In the genomic region with DNA sequence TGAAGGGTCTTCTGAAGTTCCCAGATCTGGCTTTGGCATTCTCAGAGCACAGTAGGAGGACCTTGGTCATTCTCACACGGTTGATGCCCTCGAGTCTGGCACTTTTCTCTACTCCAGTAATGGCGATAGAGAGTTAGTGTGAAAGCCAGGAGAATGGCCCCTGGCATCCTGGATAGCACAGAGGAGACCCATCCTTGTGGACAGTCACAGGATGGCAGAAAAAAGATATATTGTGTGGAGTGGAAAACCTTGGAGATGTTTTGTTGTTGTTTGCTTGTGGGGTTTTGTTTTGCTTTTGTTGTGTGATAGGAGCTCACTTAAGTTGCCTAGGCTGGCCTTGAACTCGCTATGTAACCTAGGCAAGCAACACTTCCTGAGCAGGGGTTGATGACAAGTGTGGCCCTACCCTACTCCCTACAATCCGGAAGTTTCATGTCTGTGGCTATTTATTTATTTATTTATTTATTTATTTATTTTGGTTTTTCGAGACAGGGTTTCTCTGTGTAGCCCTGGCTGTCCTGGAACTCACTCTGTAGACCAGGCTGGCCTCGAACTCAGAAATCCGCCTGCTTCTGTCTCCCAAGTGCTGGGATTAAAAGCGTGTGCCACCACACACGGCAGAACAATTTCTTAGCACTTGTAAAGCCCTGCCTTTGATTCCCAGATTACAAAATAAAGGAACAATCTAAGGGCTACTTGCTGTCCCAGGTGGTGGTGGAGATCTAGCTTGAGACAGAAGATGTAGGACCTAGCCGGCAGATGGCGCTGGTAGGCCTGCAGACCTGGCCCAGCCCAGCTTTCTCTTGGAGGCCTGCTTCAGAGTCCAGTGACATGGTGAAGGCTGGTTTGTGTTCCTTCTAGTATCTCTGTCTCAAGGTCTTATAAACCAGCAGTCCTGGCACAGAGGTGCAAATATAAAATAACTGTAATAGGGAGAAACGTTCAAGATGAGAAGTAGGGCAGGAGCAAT, we compare ENCODE assay signal across 8 mouse cellular contexts. TPM values are rescaled to one million over a fixed set of nuclear protein-coding genes. Genes with fewer than 3 reads are reported as not detected.
DNase-seq lines count a peak whose midpoint lies in the region; ATAC-seq and TF ChIP-seq lines count a peak whose summit lies in the region.

No protein-coding gene starts in this region.

- intact Hi-C loops in gastrocnemius, adult 2 months (cut with DNase I): loop anchor here (1.0 to 5.0 kb wide), 4 partner anchors 41 to 182 kb away; no protein-coding TSS in a partner anchor

- H3K27ac ChIP-seq in gastrocnemius, adult 2 months: no peak overlapping the region
- no peak overlapping the region for H3K27ac ChIP-seq in limb, embryonic 10.5 days
- no peak overlapping the region for H3K27ac ChIP-seq in midbrain, embryonic 15.5 days
- H3K27ac ChIP-seq in spleen, adult 2 months (ENCODE audit: insufficient read depth, low read length): no peak overlapping the region

- DNase-seq in layer of hippocampus, adult 11-12 months (ENCODE audit: low spot score): peak; percentile 62
- DNase-seq in layer of hippocampus, adult 9-10 months (ENCODE audit: low spot score): no peak
- DNase-seq in cerebellum, postnatal 10 days: peak; percentile 91
- peak; percentile 85 for DNase-seq in gastrocnemius, adult 2 months
- peak; percentile 42 for DNase-seq in hindlimb bud, embryonic 11.5 days (ENCODE audit: extremely low spot score, low read depth, low spot score)
- peak; percentile 84 for DNase-seq in limb, embryonic 10.5 days (ENCODE audit: low spot score)
- peak in 1 of 2 experiments; percentile 71 for DNase-seq in spleen, adult 2 months (ENCODE audit: low read depth in 1 of 2, low spot score in 2 of 2)

- H3K9ac ChIP-seq in midbrain, embryonic 15.5 days: no peak overlapping the region

- H3K4me3 ChIP-seq in gastrocnemius, adult 2 months: no peak overlapping the region
- no peak overlapping the region for H3K4me3 ChIP-seq in limb, embryonic 10.5 days
- no peak overlapping the region for H3K4me3 ChIP-seq in midbrain, embryonic 15.5 days
- no peak overlapping the region for H3K4me3 ChIP-seq in spleen, adult 2 months (ENCODE audit: extremely low read depth, insufficient read depth, insufficient read length)

- H3K4me1 ChIP-seq in limb, embryonic 10.5 days: 0 out of 2 replicates have a peak, but pooled peaks cover 3% of the 10 kb centered on the region
- no peaks in the 10 kb centered on the region for H3K4me1 ChIP-seq in midbrain, embryonic 15.5 days
- H3K4me1 ChIP-seq in spleen, adult 2 months (ENCODE audit: control insufficient read depth, insufficient read depth, insufficient read length): no peaks in the 10 kb centered on the region

- H3K4me2 ChIP-seq in midbrain, embryonic 15.5 days: no peak overlapping the region

- WGBS in limb, embryonic 10.5 days: 40% methylated on average over 13 of the region's 13 CpGs
- 40% methylated on average over 13 of the region's 13 CpGs for WGBS in midbrain, embryonic 15.5 days
- 46% methylated on average over 13 of the region's 13 CpGs for WGBS in spleen, adult 2 months

- H3K9me3 ChIP-seq in limb, embryonic 10.5 days (replicated peaks): no peaks in the 10 kb centered on the region
- no peaks in the 10 kb centered on the region for H3K9me3 ChIP-seq in midbrain, embryonic 15.5 days

- TF ChIP-seq CTCF in gastrocnemius, adult 2 months (IDR thresholded peaks at IDR 0.05): peak; percentile 86
- TF ChIP-seq CTCF in spleen, adult 2 months (IDR thresholded peaks at IDR 0.05; ENCODE audit: extremely low read depth, insufficient read depth, insufficient read length, insufficient replicate concordance): peak; percentile 96

- ATAC-seq in midbrain, embryonic 15.5 days (replicated peaks): peak; percentile 69; the same call in 1 of the 2 replicates

- TF ChIP-seq POLR2A in spleen, adult 2 months (IDR thresholded peaks at IDR 0.05; ENCODE audit: low read depth, low read length): no peak

- H3K27me3 ChIP-seq in limb, embryonic 10.5 days (ENCODE audit: low read depth, poor library complexity, severe bottlenecking): no peaks in the 10 kb centered on the region
- no peaks in the 10 kb centered on the region for H3K27me3 ChIP-seq in midbrain, embryonic 15.5 days (replicated peaks)
- H3K27me3 ChIP-seq in spleen, adult 2 months (ENCODE audit: control insufficient read depth, insufficient read depth, low read length): no peaks in the 10 kb centered on the region

- H3K36me3 ChIP-seq in limb, embryonic 10.5 days: no peaks in the 10 kb centered on the region
- H3K36me3 ChIP-seq in midbrain, embryonic 15.5 days (replicated peaks): no peaks in the 10 kb centered on the region
- no peaks in the 10 kb centered on the region for H3K36me3 ChIP-seq in spleen, adult 2 months (ENCODE audit: control insufficient read depth, insufficient read depth, low read length)

RNA-seq across cellular contexts. Expression of a gene that starts 21.1 kb away (rescaled TPM):
- total RNA-seq in gastrocnemius, adult 2 months (2021): 10 to 100 TPM; 43.6 to 44.3 TPM
- polyA plus RNA-seq in limb, embryonic 10.5 days (2016; fragmentation: Nextera tagmentation; extraction: Ambion mirVana): 29.6 and 39.6 TPM in 2 replicates
- polyA plus RNA-seq in midbrain, embryonic 15.5 days (2015; fragmentation: Nextera tagmentation; extraction: Ambion mirVana): 112 and 126 TPM in 2 replicates
- polyA plus RNA-seq in spleen, adult 2 months (2012; rRNA removed): 56.7 and 77.9 TPM in 2 replicates

RNA-seq across cellular contexts. Expression of a gene that starts 23.1 kb away (rescaled TPM):
- total RNA-seq in gastrocnemius, adult 2 months (2021): 10 to 100 TPM; 29.7 to 48.8 TPM
- 0.83 and 1.5 TPM in 2 replicates for polyA plus RNA-seq in limb, embryonic 10.5 days (2016; fragmentation: Nextera tagmentation; extraction: Ambion mirVana)
- 10.3 and 10.4 TPM in 2 replicates for polyA plus RNA-seq in midbrain, embryonic 15.5 days (2015; fragmentation: Nextera tagmentation; extraction: Ambion mirVana)
- 1.7 and 2.2 TPM in 2 replicates for polyA plus RNA-seq in spleen, adult 2 months (2012; rRNA removed)
